Mouse (Mus musculus) liver, embryonic 14.5 days (tissue): Measurements from ENCODE around the gene Atp1b2. TPM values are rescaled to one million over a fixed set of nuclear protein-coding genes. Genes with fewer than 3 reads are reported as not detected.

ENCODE experiments used
- ATAC-seq: fragments of 200-750 bp; cut with Nextera tagmentation; 2 replicates; pipeline ENCODE4 v1.8.0; 2017; ENCODE audit warnings: moderate number of reproducible peaks, mild to moderate bottlenecking, moderate library complexity; ENCODE audit not compliant: insufficient read depth
- DNase-seq, 3 experiments: peaks; one replicate each; pipeline ENCODE4 v3.0.0-alpha.2; 2012 to 2013; ENCODE audit warnings: low read depth in 3 of 3, low spot score in 3 of 3
- H3K27ac ChIP-seq: fragments of 300-500 bp; sonication (generic); 2 replicates; pipeline ENCODE4 v1.5.1; 2014; ENCODE audit warnings: moderate library complexity, mild to moderate bottlenecking, control low read depth, inconsistent platforms
- H3K27me3 ChIP-seq: fragments of 300-500 bp; sonication (generic); 2 replicates; pipeline ENCODE4 v1.6.1; 2014; ENCODE audit warnings: mild to moderate bottlenecking, low read length, moderate library complexity; ENCODE audit not compliant: control insufficient read depth, insufficient read depth
- H3K36me3 ChIP-seq: fragments of 300-500 bp; sonication (generic); replicated peaks from 2 replicates; pipeline ENCODE4 v1.6.1; 2014; ENCODE audit warnings: low read depth; ENCODE audit not compliant: control insufficient read depth, insufficient read depth
- H3K4me1 ChIP-seq, 2 experiments: fragments of 200-500 bp in 1 of 2; fragments of 300-500 bp in 1 of 2; sonication (generic) in 1 of 2; replicated peaks; 2 replicates each; pipeline ENCODE4 v1.6.1; 2012 to 2014; ENCODE audit warnings: antibody characterized with exemption in 1 of 2, inconsistent platforms in 1 of 2, low read length in 1 of 2; ENCODE audit not compliant: control insufficient read depth in 2 of 2, insufficient read depth in 2 of 2
- H3K4me2 ChIP-seq: fragments of 300-500 bp; sonication (generic); 2 replicates; pipeline ENCODE4 v1.6.1; 2014; ENCODE audit warnings: low read depth, mild to moderate bottlenecking, control low read depth, moderate library complexity
- H3K4me3 ChIP-seq, 2 experiments: fragments of 200-500 bp in 1 of 2; fragments of 300-500 bp in 1 of 2; sonication (generic) in 1 of 2; 2 replicates each; pipeline ENCODE4 v1.5.1; 2012 to 2014; ENCODE audit warnings: low read depth in 2 of 2, low read length in 2 of 2, mild to moderate bottlenecking in 2 of 2, control low read depth in 1 of 2, inconsistent platforms in 1 of 2, moderate library complexity in 1 of 2; ENCODE audit not compliant: insufficient read depth in 1 of 2
- H3K9ac ChIP-seq: fragments of 300-500 bp; sonication (generic); replicated peaks from 2 replicates; pipeline ENCODE4 v1.6.1; 2014; ENCODE audit warnings: mild to moderate bottlenecking, control low read depth, moderate library complexity
- H3K9me3 ChIP-seq: fragments of 300-500 bp; sonication (generic); 2 replicates; pipeline ENCODE4 v1.6.1; 2016; ENCODE audit warnings: low read length, mixed read lengths; ENCODE audit not compliant: control insufficient read depth
- CTCF ChIP-seq: IDR thresholded peaks from 2 replicates; pipeline ENCODE4 v1.5.1; 2016; ENCODE audit warnings: antibody characterized with exemption, low read depth, control low read depth
- EP300 ChIP-seq: IDR thresholded peaks from 2 replicates; pipeline ENCODE4 v1.6.1; 2016; ENCODE audit warnings: antibody characterized with exemption, low read depth
- WGBS: fragments of 180-500 bp; shearing (Covaris S2); extraction: QIAGEN DNeasy Blood & Tissue Kit; methylation state at CpG from one replicate; pipeline ENCODE4 v1.1.7; 2014; ENCODE audit not compliant: insufficient replicate concordance; 5-methylcytosine and 5-hydroxymethylcytosine counted together
- polyA plus RNA-seq, 2 experiments: library from polyadenylated mRNA; depleted of rRNA in 1 of 2; stranded (reverse) in 1 of 2; unstranded in 1 of 2; fragments of >200 nt; fragmentation: Nextera tagmentation in 1 of 2; extraction: Ambion mirVana in 1 of 2; gene quantifications; 2 replicates each; pipeline versions ENCODE4 v1.2.1 to v1.2.3; 2012 to 2014

Atp1b2 gene
- polyA plus RNA-seq, 2 experiments: 20.6 to 21.3 TPM

- ATAC-seq (peak; percentile 67), DNase-seq (peak; percentile 78 to 81 (median 79))
- Histone ChIP-seq H3K9me3 (no peaks in the 10 kb centered on the region), H3K27me3 (no peaks in the 10 kb centered on the region), H3K9ac (peak overlapping the region; percentile 31), H3K4me3 (peak overlapping the region; percentile 21 to 35), H3K27ac (peak overlapping the region; percentile 86), H3K36me3 (peaks cover 33% of the 10 kb centered on the region), H3K4me1 (peaks cover 53 to 69% of the 10 kb centered on the region in 2 experiments), H3K4me2 (peak overlapping the region; percentile 65)
- WGBS: 26% methylated on average over 7 of the region's 7 CpGs
- TF ChIP-seq EP300 (peak; percentile 84), CTCF (0 out of 2 replicates have a peak, but pooled peaks have one; percentile 39)
These were observed 19.9 kb downstream of the Atp1b2 start for GRCm38 (mm10) chr11:69585718-69586325.

- H3K4me3 ChIP-seq: no peak overlapping the region; a peak in 1 of 4 replicates
- no peaks in the 10 kb centered on the region for H3K27me3 ChIP-seq
- peaks cover 30% of the 10 kb centered on the region for H3K36me3 ChIP-seq
- 74% methylated on average over 13 of the region's 13 CpGs for WGBS
- peak overlapping the region; percentile 31 for H3K9ac ChIP-seq
- peak overlapping the region; percentile 65 for H3K4me2 ChIP-seq
- H3K9me3 ChIP-seq: no peaks in the 10 kb centered on the region
- ATAC-seq: no peak
- no peak for TF ChIP-seq EP300
- TF ChIP-seq CTCF: no peak
- no peak for DNase-seq
- H3K4me1 ChIP-seq: peaks cover 45 to 60% of the 10 kb centered on the region in 2 experiments
- H3K27ac ChIP-seq: peak overlapping the region; percentile 86
These were observed 20.8 kb downstream of the Atp1b2 start for GRCm38 (mm10) chr11:69584937-69585336.

- Histone ChIP-seq H3K27me3 (no peaks in the 10 kb centered on the region), H3K36me3 (peaks cover 21% of the 10 kb centered on the region), H3K4me2 (peak overlapping the region; percentile 65), H3K9ac (peak overlapping the region; percentile 23; the same call in 1 of the 2 replicates), H3K9me3 (no peaks in the 10 kb centered on the region), H3K4me1 (peaks cover 38 to 51% of the 10 kb centered on the region in 2 experiments), H3K27ac (peak overlapping the region; percentile 86), H3K4me3 (no peak overlapping the region)
- WGBS: 61% methylated on average over 7 of the region's 7 CpGs
- TF ChIP-seq CTCF: no peak
- no peak for TF ChIP-seq EP300
- ATAC-seq: no peak
- DNase-seq: no peak
These were observed 21.7 kb downstream of the Atp1b2 start for GRCm38 (mm10) chr11:69584008-69584407.

GRCm38 (mm10) chr11:69582230-69582805 is 23.4 kb downstream of the Atp1b2 start:
- H3K9me3 ChIP-seq: no peaks in the 10 kb centered on the region
- WGBS: 45% methylated on average over 9 of the region's 9 CpGs
- no peaks in the 10 kb centered on the region for H3K27me3 ChIP-seq
- ATAC-seq (no peak), DNase-seq (no peak)
- peaks cover 7% of the 10 kb centered on the region for H3K36me3 ChIP-seq
- peak overlapping the region; percentile 94 for H3K9ac ChIP-seq
- peak overlapping the region; percentile 84 for H3K4me2 ChIP-seq
- peak overlapping the region; percentile 97 for H3K27ac ChIP-seq
- H3K4me1 ChIP-seq: peaks cover 41 to 55% of the 10 kb centered on the region in 2 experiments
- TF ChIP-seq EP300 (no peak), CTCF (no peak)
- peak overlapping the region; percentile 34 to 89 for H3K4me3 ChIP-seq

DNA sequence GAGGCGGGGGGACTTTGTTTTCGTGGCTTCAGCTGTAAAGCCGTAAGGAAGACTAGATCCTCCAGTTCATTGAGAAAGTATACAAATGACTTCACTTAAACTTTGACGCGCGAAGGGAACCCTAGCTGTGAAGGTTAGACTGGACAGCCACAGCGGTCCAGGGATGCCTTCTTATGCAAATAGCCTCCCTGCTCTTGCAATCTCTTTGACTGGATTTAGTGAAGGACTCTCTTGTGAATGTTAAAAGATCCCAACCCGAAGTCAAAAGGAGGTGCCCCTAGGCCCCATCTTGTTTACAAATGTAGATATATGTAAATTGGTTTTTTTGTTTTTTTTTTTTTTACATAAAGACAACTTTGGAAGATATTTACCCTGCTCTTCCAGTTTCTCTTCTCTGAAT is 23.9 kb downstream of the Atp1b2 start:
- WGBS: under 1% methylated on average over 8 of the region's 8 CpGs

More for the DNA sequence above, 23.9 kb downstream of the Atp1b2 start:
- H3K4me3 ChIP-seq: peak overlapping the region; percentile 89 to 100
- H3K36me3 ChIP-seq: peaks cover 8% of the 10 kb centered on the region
- H3K27me3 ChIP-seq: no peaks in the 10 kb centered on the region
- ATAC-seq: no peak
- TF ChIP-seq CTCF (0 out of 2 replicates have a peak, but pooled peaks have one; percentile 0), EP300 (no peak)
- peaks cover 46 to 60% of the 10 kb centered on the region in 2 experiments for H3K4me1 ChIP-seq
- peak overlapping the region; percentile 97 for H3K27ac ChIP-seq
- peak overlapping the region; percentile 94 for H3K9ac ChIP-seq
- H3K9me3 ChIP-seq: no peaks in the 10 kb centered on the region
- H3K4me2 ChIP-seq: peak overlapping the region; percentile 84
- DNase-seq: no peak
